Mouse (Mus musculus) myocyte (in vitro differentiated cells): ENCODE results near the gene Tnfrsf13b.

Source experiments
- CEBPB ChIP-seq: IDR thresholded peaks from 2 replicates; pipeline ENCODE4 v1.6.1; 2011; ENCODE audit warnings: mild to moderate bottlenecking, moderate library complexity; ENCODE audit not compliant: poor library complexity, insufficient read depth, severe bottlenecking
- E2F4 ChIP-seq: IDR thresholded peaks from one replicate; pipeline ENCODE4 v1.6.1; 2011; ENCODE audit warnings: mild to moderate bottlenecking, control low read depth, moderate library complexity; ENCODE audit not compliant: insufficient read depth
- MAX ChIP-seq: IDR thresholded peaks from one replicate; pipeline ENCODE4 v1.6.1; 2011; ENCODE audit warnings: low read depth, mild to moderate bottlenecking, control low read depth
- MYOD1 ChIP-seq, 3 experiments: IDR thresholded peaks; one replicate each; pipeline ENCODE4 v1.6.1; 2011; ENCODE audit warnings: control low read depth in 2 of 3, low read depth in 2 of 3, mild to moderate bottlenecking in 2 of 3, moderate library complexity in 1 of 3; ENCODE audit not compliant: insufficient read length in 2 of 3, control insufficient read depth in 1 of 3
- MYOG ChIP-seq, 3 experiments: IDR thresholded peaks; one replicate each; pipeline ENCODE4 v1.6.1; 2011; ENCODE audit warnings: control low read depth in 2 of 3, low read depth in 2 of 3, mild to moderate bottlenecking in 2 of 3; ENCODE audit not compliant: insufficient read length in 2 of 3, control insufficient read depth in 1 of 3, insufficient read depth in 1 of 3
- POLR2A ChIP-seq: IDR thresholded peaks from one replicate; pipeline ENCODE4 v1.6.1; 2011; ENCODE audit warnings: low read depth, mild to moderate bottlenecking, control low read depth, moderate library complexity; ENCODE audit not compliant: insufficient read length
- POLR2AphosphoS2 ChIP-seq: IDR thresholded peaks from one replicate; pipeline ENCODE4 v1.6.1; 2011; ENCODE audit warnings: low read depth, control low read depth; ENCODE audit not compliant: insufficient read length
- REST ChIP-seq: IDR thresholded peaks from one replicate; pipeline ENCODE4 v1.6.1; 2011; ENCODE audit warnings: mild to moderate bottlenecking, control low read depth, moderate library complexity; ENCODE audit not compliant: insufficient read depth, insufficient read length
- SRF ChIP-seq: IDR thresholded peaks from one replicate; pipeline ENCODE4 v1.6.1; 2011; ENCODE audit warnings: low read depth; ENCODE audit not compliant: control insufficient read depth, insufficient read length
- TCF12 ChIP-seq: IDR thresholded peaks from one replicate; pipeline ENCODE4 v1.6.1; 2011; ENCODE audit warnings: mild to moderate bottlenecking, control low read depth; ENCODE audit not compliant: poor library complexity, insufficient read depth, severe bottlenecking
- TCF3 ChIP-seq: IDR thresholded peaks from one replicate; pipeline ENCODE4 v1.6.1; 2011; ENCODE audit warnings: low read depth, control low read depth; ENCODE audit not compliant: insufficient read length
- USF1 ChIP-seq: IDR thresholded peaks from one replicate; pipeline ENCODE4 v1.6.1; 2011; ENCODE audit warnings: low read depth, mild to moderate bottlenecking, control low read depth, moderate library complexity

DNA sequence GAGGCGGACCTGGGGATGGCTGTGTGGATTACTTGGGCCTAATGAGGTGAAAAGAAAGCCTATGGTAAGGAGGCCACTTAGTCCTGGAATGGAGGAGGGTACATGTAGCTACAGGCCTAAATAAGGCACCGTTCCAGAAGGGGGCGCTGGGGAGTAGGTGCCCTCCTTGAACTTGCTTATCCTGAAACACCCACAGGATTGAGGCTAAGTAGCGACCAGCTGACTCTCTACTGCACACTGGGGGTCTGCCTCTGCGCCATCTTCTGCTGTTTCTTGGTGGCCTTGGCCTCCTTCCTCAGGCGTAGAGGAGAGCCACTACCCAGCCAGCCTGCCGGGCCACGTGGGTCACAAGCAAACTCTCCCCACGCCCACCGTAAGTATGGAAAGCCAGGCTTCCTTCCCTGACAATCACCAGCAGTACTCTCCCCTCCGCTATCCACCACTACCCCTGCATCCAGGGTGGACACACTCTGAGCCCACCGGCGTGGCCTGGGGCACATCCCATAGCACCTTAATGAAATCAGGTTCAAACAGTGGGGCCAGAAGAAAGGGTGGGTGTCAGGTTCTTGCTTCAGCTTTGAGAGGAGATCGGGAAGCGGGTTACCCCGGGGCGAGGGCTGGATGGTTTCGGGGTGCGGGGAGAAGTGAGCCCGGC, 20.2 kb downstream of the Tnfrsf13b start:
- no peak for TF ChIP-seq POLR2A
- no peak for TF ChIP-seq MAX
- no peak for TF ChIP-seq TCF3
- no peak for TF ChIP-seq TCF12
- TF ChIP-seq MYOD1 (IDR thresholded peaks at IDR 0.05; ENCODE audit: control insufficient read depth in 1 of 3, insufficient read length in 2 of 3, low read depth in 2 of 3) = no peak
- TF ChIP-seq POLR2AphosphoS2 = no peak
- no peak for TF ChIP-seq E2F4
- no peak for TF ChIP-seq REST
- no peak for TF ChIP-seq CEBPB
- TF ChIP-seq USF1 = no peak
- TF ChIP-seq MYOG (IDR thresholded peaks at IDR 0.05; ENCODE audit: control insufficient read depth in 1 of 3, insufficient read depth in 1 of 3, insufficient read length in 2 of 3, low read depth in 2 of 3) = no peak
- no peak for TF ChIP-seq SRF
